Mouse (Mus musculus) bone marrow macrophage, adult 2 months (primary cell): ENCODE measurements around the gene Tbc1d10c. TPM values are rescaled to one million over a fixed set of nuclear protein-coding genes. Genes with fewer than 3 reads are reported as not detected.

Source experiments
- H3K27ac ChIP-seq: 2 replicates; pipeline ENCODE4 v1.5.1; 2012; ENCODE audit warnings: low read depth, low read length; ENCODE audit not compliant: insufficient read depth
- H3K4me1 ChIP-seq: 2 replicates; pipeline ENCODE4 v1.6.1; 2012; ENCODE audit warnings: low read length; ENCODE audit not compliant: control insufficient read depth, insufficient read depth
- H3K4me3 ChIP-seq: 2 replicates; pipeline ENCODE4 v1.5.1; 2012; ENCODE audit warnings: mild to moderate bottlenecking, low read length, moderate library complexity; ENCODE audit not compliant: insufficient read depth
- CTCF ChIP-seq: IDR thresholded peaks from 2 replicates; pipeline ENCODE4 v1.5.1; 2012; ENCODE audit warnings: low read depth, mild to moderate bottlenecking, low read length, moderate library complexity
- POLR2A ChIP-seq: IDR thresholded peaks from 2 replicates; pipeline ENCODE4 v1.6.1; 2012; ENCODE audit warnings: mild to moderate bottlenecking, low read depth, low read length, borderline replicate concordance
- polyA plus RNA-seq: library from polyadenylated mRNA; stranded (reverse); fragments of >200 nt; gene quantifications from 2 replicates; pipeline ENCODE4 v1.2.4, GENCODE M21; 2012; ENCODE audit not compliant: missing spikeins, insufficient read depth, insufficient read length

Tbc1d10c gene
- polyA plus RNA-seq, 1 experiment, result 0.83 TPM

GRCm38 (mm10) chr19:4227894-4228678 is 37.0 kb upstream of the Tbc1d10c start:
- Histone ChIP-seq H3K27ac (no peak overlapping the region), H3K4me1 (peaks cover 23% of the 10 kb centered on the region), H3K4me3 (no peak overlapping the region)
- TF ChIP-seq POLR2A (no peak), CTCF (peak; percentile 70)

GRCm38 (mm10) chr19:4227446-4227845 is 36.4 kb upstream of the Tbc1d10c start:
- Histone ChIP-seq H3K4me1 (peaks cover 20% of the 10 kb centered on the region), H3K4me3 (no peak overlapping the region), H3K27ac (no peak overlapping the region)
- TF ChIP-seq CTCF (no peak), POLR2A (no peak)

GRCm38 (mm10) chr19:4226779-4227178 is 35.7 kb upstream of the Tbc1d10c start:
- no peak overlapping the region for H3K27ac ChIP-seq
- peaks cover 25% of the 10 kb centered on the region for H3K4me1 ChIP-seq
- no peak overlapping the region for H3K4me3 ChIP-seq
- no peak for TF ChIP-seq CTCF
- TF ChIP-seq POLR2A, result no peak

GRCm38 (mm10) chr19:4222165-4222564 is 31.1 kb upstream of the Tbc1d10c start:
- no peak for TF ChIP-seq POLR2A
- TF ChIP-seq CTCF, result no peak
- Histone ChIP-seq H3K27ac (no peak overlapping the region), H3K4me1 (peaks cover 22% of the 10 kb centered on the region), H3K4me3 (no peak overlapping the region)

GRCm38 (mm10) chr19:4220957-4221743 is 30.1 kb upstream of the Tbc1d10c start:
- H3K27ac ChIP-seq, result no peak overlapping the region
- no peak overlapping the region for H3K4me3 ChIP-seq
- no peak for TF ChIP-seq CTCF
- TF ChIP-seq POLR2A, result no peak
- H3K4me1 ChIP-seq, result peaks cover 23% of the 10 kb centered on the region

GRCm38 (mm10) chr19:4220416-4220815 is 29.3 kb upstream of the Tbc1d10c start:
- H3K4me1 ChIP-seq, result peaks cover 26% of the 10 kb centered on the region
- TF ChIP-seq CTCF (no peak), POLR2A (no peak)
- H3K27ac ChIP-seq, result no peak overlapping the region
- no peak overlapping the region for H3K4me3 ChIP-seq

- H3K4me1 ChIP-seq, result peaks cover 26% of the 10 kb centered on the region
- no peak for TF ChIP-seq CTCF
- H3K27ac ChIP-seq, result no peak overlapping the region
- no peak overlapping the region for H3K4me3 ChIP-seq
Measured at GRCm38 (mm10) chr19:4219943-4220342, 28.9 kb upstream of the Tbc1d10c start.

- Histone ChIP-seq H3K4me1 (peaks cover 27% of the 10 kb centered on the region), H3K4me3 (no peak overlapping the region), H3K27ac (no peak overlapping the region)
- no peak for TF ChIP-seq POLR2A
- TF ChIP-seq CTCF, result no peak
Measured at GRCm38 (mm10) chr19:4218784-4219183, 27.7 kb upstream of the Tbc1d10c start.

- H3K4me3 ChIP-seq, result no peak overlapping the region
- H3K27ac ChIP-seq, result no peak overlapping the region
- no peak for TF ChIP-seq POLR2A
- TF ChIP-seq CTCF, result no peak
- H3K4me1 ChIP-seq, result peaks cover 31% of the 10 kb centered on the region
Measured at GRCm38 (mm10) chr19:4218293-4218692, 27.2 kb upstream of the Tbc1d10c start.

GRCm38 (mm10) chr19:4217855-4218254 is 26.8 kb upstream of the Tbc1d10c start:
- Histone ChIP-seq H3K4me3 (no peak overlapping the region), H3K27ac (no peak overlapping the region), H3K4me1 (peaks cover 34% of the 10 kb centered on the region)
- no peak for TF ChIP-seq CTCF
- no peak for TF ChIP-seq POLR2A
